Mouse (Mus musculus) testis, adult 2 months (tissue): ENCODE measurements at regions not wholly inside any gene's neighbourhood (a gene's known extent, or its start where the extent isn't known, plus 50 kb on each side); places are given as distances from the start of the nearest gene placed in this dataset.

Experiments
- CTCF ChIP-seq: fragments of 200-500 bp; IDR thresholded peaks from 2 replicates; pipeline ENCODE4 v1.5.1; 2012; ENCODE audit warnings: low read depth, mild to moderate bottlenecking, inconsistent platforms, low read length, moderate library complexity; ENCODE audit not compliant: control insufficient read depth, insufficient read depth, insufficient replicate concordance
- POLR2A ChIP-seq: fragments of 200-500 bp; IDR thresholded peaks from 2 replicates; pipeline ENCODE4 v1.6.1; 2012; ENCODE audit warnings: low read depth, mild to moderate bottlenecking, inconsistent platforms, low read length, moderate library complexity; ENCODE audit not compliant: control insufficient read depth

- TF ChIP-seq CTCF (no peak), POLR2A (no peak)
Observed at GRCm38 (mm10) chr10:56956728-56957127, 529.5 kb upstream of the Hsf2 start.
